Mouse (Mus musculus): ENCODE data around the gene Lrmp.

Gene Lrmp

GRCm38 (mm10) chr6:145135804-145136203 is 20.4 kb downstream of the Lrmp start:
- DNase-seq (ENCODE audit: low read depth, low spot score) = no peak

- no peak for DNase-seq (ENCODE audit: low read depth, low spot score)
These were observed 21.4 kb downstream of the Lrmp start for GRCm38 (mm10) chr6:145136831-145137230.

- DNase-seq (ENCODE audit: low read depth, low spot score) = no peak
These were observed 23.8 kb downstream of the Lrmp start for GRCm38 (mm10) chr6:145139236-145139635.

GRCm38 (mm10) chr6:145139776-145140475 is 24.5 kb downstream of the Lrmp start:
- DNase-seq (ENCODE audit: low read depth, low spot score) = no peak

- DNase-seq (ENCODE audit: low read depth, low spot score) = no peak
These were observed 25.3 kb downstream of the Lrmp start for GRCm38 (mm10) chr6:145140706-145141105.

- no peak for DNase-seq (ENCODE audit: low read depth, low spot score)
These were observed 26.4 kb downstream of the Lrmp start for GRCm38 (mm10) chr6:145141827-145142226.

- no peak for DNase-seq (ENCODE audit: low read depth, low spot score)
These were observed 29.7 kb downstream of the Lrmp start for GRCm38 (mm10) chr6:145145173-145145572.

- DNase-seq (ENCODE audit: low read depth, low spot score) = no peak
These were observed 32.3 kb downstream of the Lrmp start for GRCm38 (mm10) chr6:145147716-145148115.

GRCm38 (mm10) chr6:145149054-145149453 is 33.6 kb downstream of the Lrmp start:
- DNase-seq (ENCODE audit: low read depth, low spot score) = no peak

GRCm38 (mm10) chr6:145158619-145159018 is 43.2 kb downstream of the Lrmp start:
- DNase-seq (ENCODE audit: low read depth, low spot score) = no peak

- DNase-seq (ENCODE audit: low read depth, low spot score) = no peak
These were observed 45.1 kb downstream of the Lrmp start for GRCm38 (mm10) chr6:145160581-145160980.

GRCm38 (mm10) chr6:145171892-145172606 is 56.6 kb downstream of the Lrmp start:
- DNase-seq (ENCODE audit: low read depth, low spot score) = no peak

- peak; percentile 24 for DNase-seq (ENCODE audit: low read depth, low spot score)
These were observed 58.3 kb downstream of the Lrmp start for GRCm38 (mm10) chr6:145173781-145174191.

- no peak for DNase-seq (ENCODE audit: low read depth, low spot score)
These were observed 60.1 kb downstream of the Lrmp start for GRCm38 (mm10) chr6:145175571-145175981.

- no peak for DNase-seq (ENCODE audit: low read depth, low spot score)
These were observed 61.0 kb downstream of the Lrmp start for GRCm38 (mm10) chr6:145176474-145176873.

- peak; percentile 37 for DNase-seq (ENCODE audit: low read depth, low spot score)
These were observed 64.2 kb downstream of the Lrmp start for GRCm38 (mm10) chr6:145179665-145180064.

GRCm38 (mm10) chr6:145182044-145182443 is 66.6 kb downstream of the Lrmp start:
- DNase-seq (ENCODE audit: low read depth, low spot score) = no peak

- no peak for DNase-seq (ENCODE audit: low read depth, low spot score)
These were observed 70.6 kb downstream of the Lrmp start for GRCm38 (mm10) chr6:145186096-145186495.

- DNase-seq (ENCODE audit: low read depth, low spot score) = no peak
These were observed 71.9 kb downstream of the Lrmp start for GRCm38 (mm10) chr6:145187093-145188088.

- DNase-seq (ENCODE audit: low read depth, low spot score) = no peak
These were observed 77.6 kb downstream of the Lrmp start for GRCm38 (mm10) chr6:145193038-145193437.

- DNase-seq (ENCODE audit: low read depth, low spot score) = no peak
These were observed 78.0 kb downstream of the Lrmp start for GRCm38 (mm10) chr6:145193446-145193845.
